Mouse (Mus musculus): ENCODE data around the gene Pde6h.

The Pde6h gene

DNA sequence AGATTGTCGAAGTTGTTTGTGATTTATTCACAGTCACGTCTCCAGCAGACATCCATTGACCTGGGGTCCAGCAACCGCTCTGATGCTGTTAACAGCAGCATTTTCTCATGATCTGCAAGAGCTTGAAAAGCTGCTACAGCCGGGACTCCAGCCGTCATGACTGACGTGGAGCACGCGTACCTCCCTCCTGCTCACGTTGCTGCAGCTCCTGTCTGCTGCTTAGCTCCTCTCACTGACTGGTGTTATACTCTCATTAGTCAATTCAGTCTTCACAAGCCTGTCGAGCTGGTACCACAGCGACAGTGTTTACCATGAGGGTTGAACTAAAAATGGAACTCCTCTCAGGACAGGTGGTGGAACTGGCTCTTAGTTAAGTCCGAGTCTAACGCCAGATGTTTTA, 62.4 kb downstream of the Pde6h start:
- no peak for DNase-seq

DNA sequence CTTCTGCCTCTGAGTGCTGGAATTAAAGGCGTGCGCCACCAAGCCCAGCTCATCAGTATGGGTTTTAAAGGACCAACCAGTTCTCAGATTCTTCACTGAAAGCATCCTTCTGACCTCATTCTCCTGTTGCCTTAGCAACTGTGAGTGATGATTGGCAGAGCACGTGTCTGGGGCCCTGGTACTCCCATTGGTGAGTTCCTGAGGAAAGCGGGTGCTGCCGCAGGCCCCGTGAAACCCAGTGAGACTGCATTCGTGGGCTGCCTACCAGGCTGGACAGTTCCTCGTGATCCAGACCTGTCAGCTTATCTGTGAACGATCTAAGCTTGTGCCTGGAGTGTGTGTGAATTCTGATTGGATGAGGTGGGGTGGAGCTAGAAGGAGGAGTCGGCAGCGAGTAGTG, 63.1 kb downstream of the Pde6h start:
- DNase-seq: no peak

DNA sequence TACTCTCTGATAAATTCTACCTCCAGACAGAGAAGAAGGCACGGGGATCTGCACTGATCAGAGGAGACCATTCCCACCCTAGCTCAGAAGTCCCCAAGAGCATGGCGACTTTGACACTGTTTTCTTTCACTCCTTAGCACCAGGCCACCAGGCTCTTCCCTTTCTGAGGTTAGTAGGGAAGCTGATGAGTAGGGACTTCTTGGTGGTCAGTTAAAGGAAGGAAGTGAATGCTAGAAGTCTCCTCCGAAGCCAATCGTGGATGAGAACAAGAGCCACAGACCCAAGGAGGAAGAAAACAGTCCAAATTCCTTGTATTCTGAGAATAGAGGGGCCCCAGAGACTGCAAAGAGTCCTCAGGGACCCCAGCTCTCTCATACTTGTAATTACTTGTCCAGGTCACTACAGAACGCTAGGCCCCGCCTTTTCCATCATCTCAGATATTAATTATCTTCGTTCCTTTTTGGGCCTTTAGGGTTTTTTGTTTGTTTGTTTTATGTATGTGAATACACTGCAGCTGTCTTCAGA, 65.0 kb downstream of the Pde6h start:
- DNase-seq: no peak

DNA sequence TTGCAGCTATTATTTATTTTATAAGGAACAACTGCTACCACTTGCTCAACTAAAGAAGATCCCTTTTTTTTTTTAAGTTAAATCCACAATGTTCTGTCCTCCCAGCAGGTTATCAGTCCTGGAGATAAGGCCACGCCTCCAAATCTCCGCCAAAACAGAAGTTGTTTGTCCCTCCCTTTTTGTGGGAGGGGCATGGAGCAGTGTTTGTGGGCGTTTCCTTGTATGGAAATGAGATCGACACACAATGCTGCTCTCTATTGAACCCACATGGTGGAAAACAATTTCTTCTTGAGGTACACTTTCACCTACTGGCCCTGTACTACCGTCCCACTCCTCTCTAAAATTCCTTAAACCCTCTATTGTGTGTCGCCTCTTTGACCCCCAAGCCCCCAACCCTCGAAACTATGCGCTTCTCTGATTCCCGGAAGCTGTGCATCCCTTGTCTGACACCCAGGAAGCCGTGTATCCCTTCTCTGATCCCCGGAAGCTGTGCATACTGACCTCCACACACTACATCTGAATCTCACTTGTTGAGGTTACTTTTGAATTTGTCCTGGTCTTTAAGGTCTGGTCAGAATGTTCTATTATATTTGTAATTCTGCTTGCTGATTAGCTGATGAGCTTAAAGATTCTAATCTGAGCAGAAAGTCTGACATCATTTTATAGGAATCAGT, 66.3 kb downstream of the Pde6h start:
- no peak for DNase-seq

DNA sequence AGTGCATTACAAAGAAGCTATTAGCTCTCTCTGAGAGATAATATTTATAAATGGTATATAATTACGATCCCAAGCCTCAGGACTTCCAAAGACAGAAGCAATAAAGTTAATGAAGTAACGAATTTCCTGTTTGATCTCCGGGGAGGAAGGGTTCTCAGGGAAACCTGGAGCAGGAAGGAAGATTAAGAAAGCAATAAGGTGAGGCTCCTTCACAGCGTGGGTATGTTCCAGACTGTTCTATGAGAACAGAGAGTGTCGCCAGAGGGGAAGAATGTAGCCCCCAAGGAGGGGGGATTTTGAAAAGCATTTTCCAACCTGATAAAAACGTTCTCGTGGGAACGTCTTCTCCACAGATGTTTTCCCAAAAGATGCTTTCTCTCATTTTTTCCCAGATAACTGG, 66.9 kb downstream of the Pde6h start:
- no peak for DNase-seq

DNA sequence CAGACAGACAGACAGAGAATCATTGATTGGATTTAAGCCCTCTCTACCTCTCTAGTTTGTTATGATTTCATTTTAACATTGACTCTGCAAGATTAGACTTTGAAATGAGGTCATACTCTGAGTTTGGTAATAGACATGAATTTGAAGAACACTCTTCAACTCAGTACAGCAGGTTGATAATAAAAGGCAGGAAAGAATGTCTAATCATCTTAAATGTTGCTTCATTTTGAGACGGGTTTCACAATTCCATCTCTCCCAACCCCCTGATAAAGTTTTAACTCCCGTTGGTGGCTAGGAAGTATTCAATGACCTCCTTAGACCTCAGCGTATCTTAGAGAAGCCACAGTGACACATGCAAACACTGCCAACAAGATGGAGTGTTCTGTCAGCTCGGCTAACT, 69.9 kb downstream of the Pde6h start:
- no peak for DNase-seq

DNA sequence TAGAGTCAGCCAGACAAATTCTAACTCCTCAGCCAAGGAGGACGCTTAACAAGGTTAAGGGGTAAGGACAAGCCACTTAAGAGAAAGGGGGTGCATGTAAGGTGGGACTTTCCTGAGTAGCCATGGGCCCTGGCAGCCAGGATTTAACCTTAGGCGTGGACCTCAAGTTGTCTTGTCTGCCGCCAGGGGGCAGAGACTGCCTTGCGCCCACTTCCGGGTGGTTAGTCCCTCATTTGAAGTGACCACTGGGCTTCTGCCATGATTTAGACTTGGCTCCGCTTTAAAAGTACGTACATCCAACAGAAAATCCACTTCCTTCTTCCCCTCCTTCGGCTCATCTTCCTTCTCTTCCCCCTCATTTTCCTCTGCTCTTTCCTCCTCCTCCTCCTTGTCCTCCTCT, 71.9 kb downstream of the Pde6h start:
- DNase-seq: peak; percentile 23 to 37

DNA sequence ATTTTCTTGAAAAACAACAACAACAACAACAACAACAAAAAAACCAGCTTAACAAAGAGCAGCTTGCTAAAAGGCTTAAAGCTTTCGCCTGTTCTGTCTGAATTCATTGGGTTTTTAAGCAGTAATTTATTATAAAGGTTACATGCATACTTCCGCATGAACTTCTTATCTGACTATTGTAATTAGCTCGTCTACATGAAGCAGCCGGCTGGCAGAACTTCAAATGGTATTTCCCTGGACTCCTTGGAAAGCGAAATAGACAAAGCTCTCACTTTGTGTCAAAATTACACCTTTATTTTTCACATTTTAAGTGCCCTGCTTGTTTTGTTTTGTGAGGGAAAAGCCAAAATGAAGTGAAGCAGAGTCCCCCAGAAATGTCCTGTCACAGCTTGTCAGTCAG, 72.7 kb downstream of the Pde6h start:
- no peak for DNase-seq

DNA sequence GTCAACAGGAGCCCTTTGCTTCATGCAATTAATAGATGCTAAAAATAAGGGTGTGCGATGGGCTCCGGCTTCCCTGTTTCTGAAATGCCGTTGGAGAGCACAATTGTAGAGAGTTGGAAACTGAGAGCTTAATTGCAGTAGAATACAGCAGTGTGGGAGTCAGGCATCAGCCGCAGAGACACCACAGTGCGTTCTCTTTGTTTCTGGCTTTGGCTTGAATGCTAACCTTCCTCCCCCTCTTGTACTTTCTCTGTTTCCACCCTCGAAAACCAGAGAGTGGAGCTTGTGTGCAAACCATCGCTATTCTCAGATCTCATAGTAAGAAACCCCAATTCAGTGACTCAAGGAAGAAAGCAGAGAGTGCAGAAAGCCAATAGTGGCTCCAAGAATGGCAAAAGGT, 74.5 kb downstream of the Pde6h start:
- no peak for DNase-seq

DNA sequence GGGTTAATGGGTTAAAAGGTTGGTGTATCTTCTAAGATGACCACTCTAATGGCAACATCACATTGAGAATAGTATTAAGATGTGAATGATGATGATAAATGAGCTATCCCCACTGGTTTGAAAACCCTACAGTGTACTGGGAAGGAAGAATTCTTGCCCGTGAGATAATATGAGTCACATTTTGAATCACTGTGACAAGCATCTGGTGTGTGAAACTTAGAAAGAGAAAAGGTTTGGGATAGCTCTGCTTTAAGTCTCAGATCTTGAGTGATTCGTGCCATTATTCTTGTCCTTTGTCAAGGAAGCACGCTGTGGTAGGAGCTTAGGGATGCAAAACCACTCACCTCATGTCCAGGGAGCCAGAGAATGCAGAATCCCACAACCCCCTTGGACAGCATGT, 75.4 kb downstream of the Pde6h start:
- no peak for DNase-seq

DNA sequence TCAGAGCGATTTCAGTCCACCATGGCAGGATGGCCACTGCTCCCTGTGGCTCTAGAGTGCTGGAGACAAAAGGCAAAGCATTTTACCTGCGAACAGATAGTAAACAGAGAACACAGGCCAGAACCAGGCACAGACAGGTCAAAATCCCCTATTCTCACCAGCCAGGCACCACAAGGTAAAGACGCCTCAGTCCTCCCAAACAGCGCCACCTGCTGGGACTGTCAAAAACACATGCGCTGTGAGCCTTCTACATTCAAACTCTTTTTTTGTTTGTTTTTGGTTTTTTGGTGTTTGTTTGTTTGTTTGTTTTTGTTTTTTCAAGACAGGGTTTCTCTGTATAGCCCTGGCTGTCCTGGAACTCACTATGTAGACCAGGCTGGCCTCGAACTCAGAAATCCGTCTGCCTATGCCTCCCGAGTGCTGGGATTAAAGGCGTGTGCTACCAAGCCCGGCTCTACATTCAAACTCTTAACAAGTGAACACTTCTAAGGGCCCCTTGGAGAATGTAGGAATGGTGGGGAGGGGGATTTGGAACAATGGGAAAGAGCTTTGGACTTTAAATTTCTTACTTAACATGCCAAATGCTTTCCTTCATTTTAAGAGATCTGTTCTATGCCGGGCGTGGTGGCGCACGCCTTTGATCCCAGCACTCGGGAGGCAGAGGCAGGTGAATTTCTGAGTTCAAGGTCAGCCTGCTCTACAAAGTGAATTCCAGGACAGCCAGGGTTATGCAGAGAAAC, 76.2 kb downstream of the Pde6h start:
- no peak for DNase-seq

DNA sequence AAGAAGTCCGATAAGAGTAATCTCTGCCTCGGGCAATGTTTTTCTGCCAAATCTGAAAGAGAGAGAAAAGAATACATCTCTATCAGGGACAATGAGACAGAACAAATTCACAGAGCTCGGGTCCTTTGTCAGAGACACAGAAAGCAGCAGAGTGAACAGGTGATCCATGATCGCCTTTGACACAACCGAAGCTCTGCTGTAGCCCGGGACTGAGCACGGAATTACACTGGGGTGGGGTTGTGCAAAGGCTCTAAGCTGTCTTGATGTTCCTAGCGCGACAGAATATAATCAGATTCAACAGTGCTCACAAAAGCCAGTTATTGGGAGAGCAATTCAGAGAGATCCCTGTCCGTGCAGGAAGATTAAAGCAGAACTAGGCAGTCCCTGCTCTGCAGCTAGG, 77.1 kb downstream of the Pde6h start:
- no peak for DNase-seq

DNA sequence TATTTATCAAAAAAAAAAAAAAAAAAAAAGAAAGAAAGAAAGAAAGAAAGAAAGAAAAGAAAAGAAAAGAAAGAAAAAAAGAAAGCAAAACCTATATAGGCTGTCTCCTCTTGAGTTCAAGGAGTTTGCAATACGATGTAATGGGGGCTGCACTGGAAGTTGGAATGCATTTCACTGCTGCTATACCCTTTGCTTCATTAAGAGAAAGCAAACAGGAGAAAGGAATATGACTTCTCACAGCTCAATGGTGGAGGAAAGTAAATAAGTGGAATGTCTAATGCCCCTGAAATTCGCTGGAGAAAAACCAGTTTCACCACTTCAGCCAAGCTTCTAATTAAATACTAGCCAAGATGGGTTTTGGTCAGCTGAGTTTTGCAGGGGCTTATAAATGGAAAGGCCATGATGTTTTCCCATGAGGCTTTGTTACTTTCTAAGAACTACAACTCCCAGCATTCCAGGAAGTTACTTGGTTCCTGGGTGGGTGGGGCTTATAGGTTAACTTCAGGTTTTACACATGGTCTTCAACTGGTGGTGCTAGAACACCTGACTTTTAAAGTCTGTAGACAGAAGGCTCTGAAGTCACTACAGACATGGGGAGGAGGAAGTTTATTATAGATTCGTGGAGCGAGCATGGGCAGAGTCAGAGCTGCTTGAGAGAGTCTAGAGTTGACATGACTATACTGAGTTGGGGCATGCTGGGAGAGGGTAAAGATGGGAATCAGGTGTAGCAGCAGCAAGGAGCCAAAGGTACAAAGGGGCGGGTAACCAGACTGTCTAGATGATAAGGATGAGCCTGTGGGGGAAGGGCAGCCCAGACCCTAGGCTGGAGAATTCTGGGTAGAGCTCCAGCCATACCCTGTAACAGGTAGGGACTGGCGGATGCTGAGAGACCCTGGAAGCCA, 77.9 kb downstream of the Pde6h start:
- DNase-seq: no peak

DNA sequence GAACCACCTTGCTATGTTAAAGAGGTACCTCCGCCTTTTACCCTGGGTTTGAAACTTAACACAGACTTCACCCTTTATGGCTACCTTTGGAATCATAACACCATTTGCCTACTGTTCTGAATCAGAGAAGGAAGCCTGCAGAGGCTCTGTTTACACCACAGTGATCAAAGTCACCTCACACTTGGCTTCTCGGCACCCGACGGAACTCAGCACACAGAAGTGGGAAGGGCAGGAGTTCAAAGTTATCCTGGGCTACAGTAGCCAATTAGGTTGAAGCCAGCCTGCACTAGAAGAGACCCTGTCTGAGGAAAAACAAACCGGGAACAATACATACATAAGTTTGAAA, 78.5 kb downstream of the Pde6h start:
- no peak for DNase-seq

DNA sequence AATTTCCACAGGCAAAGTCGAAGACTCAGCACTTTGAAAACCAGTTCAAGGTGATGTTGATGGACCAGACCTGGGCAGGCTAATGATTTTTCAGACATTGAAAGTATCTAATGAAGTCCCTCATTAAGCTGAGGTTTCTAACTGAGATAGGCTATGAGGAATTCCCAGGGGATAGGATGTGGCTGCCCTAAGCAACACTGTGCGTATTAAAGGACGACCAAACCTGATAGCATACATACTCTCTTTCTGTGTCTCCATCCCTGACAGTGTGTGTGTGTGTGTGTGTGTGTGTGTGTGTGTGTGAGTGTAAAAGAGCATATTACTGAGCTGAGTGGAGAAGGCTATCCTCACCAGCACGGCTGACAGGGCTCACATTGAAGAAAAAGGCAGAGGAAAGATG, 80.7 kb downstream of the Pde6h start:
- DNase-seq: no peak

DNA sequence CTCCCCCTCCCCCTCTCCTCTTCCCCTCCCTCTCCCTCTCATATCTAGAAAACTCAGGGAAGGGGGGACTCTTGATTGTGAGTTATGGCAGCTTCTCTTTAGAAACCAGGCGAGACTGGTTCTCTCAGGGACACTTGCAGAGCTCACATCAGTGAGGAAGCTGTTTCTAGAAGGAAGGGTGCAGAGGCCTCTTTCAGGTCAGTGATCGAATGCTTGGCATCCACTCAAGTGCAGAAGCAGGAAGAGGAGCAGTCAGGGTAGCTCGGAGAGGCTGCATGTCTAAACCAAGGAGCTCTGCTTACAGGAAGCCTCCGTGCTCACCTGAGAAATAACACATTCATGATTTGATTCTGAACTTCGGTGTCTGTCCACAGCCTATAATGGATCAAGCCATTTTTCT, 87.6 kb downstream of the Pde6h start:
- no peak for DNase-seq

DNA sequence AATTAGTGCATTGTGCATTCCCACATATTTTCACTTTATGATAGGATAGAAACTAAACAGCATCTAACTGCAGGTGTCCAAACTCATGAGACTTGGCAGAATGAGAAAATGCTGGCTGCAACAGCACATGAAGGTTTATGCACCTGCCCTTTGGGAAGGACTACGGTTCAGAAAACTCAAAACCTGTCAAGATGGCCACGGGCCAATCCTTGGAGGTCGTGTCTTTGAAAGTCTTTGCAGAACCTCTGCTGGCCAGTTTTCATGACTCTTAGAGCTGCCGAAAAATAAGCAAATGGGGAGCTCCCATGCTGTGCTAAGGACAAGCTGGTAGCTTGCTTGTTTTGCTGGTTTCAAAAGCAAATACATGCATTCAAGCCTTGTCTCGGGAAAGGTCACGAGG, 90.7 kb downstream of the Pde6h start:
- no peak for DNase-seq

DNA sequence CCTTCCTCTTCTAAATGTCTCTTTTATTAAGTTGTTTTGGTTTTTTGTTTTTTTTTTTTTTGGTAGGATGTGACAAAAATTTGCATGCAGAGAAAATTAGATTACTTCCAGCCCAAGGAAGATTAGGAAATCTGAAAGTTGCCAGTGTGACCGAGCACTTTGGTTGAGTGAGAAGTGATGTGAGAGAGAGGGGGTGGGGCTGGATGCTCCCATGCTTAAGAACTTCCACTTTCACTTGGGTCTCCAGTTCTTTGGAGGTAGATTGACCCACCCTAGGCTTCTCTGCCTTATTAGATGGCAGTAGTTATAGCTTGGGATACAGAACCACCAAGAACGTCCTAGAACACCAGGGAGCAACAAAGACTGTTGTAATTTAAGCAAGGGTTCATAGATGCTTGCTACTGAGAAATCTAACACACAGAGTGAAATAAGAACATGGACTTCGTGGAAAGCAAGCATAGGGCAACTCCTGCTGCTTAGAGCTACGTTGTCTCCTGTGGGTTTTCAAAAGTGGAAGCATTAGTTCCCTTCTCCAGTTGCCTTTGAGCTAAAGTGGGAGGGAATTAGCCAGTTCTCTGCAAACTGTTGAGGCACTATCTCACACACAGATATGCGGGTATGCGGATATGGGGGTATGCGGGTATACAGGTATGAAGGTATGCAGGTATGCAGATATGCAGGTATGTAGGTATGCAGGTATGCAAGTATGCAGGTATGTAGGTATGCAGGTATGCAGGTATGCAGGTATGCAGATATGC, 93.8 kb downstream of the Pde6h start:
- DNase-seq: no peak
